Comparison of ENCODE assay signal across 17 mouse cellular contexts in genomic region chr17:12868043-12868442, GRCm38 (mm10). TPM values are rescaled to one million over a fixed set of nuclear protein-coding genes. Genes with fewer than 3 reads are reported as not detected.
DNase-seq lines count a peak whose midpoint lies in the region; ATAC-seq and TF ChIP-seq lines count a peak whose summit lies in the region.
"Had no signal": no experiment of that assay in that cellular context is flagged by ENCODE, and none has a peak within 500 bp of the region (broad histone marks: within the 10 kb centered on the region; RNA-seq: fewer than 3 reads in every experiment).

Gene Mas1, minus strand, starts transcription at chr17:12868143.

- H3K4me2 ChIP-seq in heart, embryonic 13.5 days: 0 out of 2 replicates have a peak within 1 kb of the TSS, but pooled peaks have one; percentile 19
- H3K4me2 ChIP-seq in forebrain, embryonic 13.5 days: no peak within 1 kb of the TSS
- H3K4me2 ChIP-seq: hindbrain, embryonic 13.5 days had no signal

- no peak for TF ChIP-seq CTCF in olfactory bulb, adult 2 months (IDR thresholded peaks at IDR 0.05; ENCODE audit: insufficient read depth, low read depth, low read length)

- no peak for ATAC-seq in heart, embryonic 13.5 days (ENCODE audit: extremely low read depth, insufficient number of reproducible peaks, low FRiP score, low TSS enrichment)
- no peak for ATAC-seq in forebrain, embryonic 13.5 days

- peaks cover 23% of the 10 kb centered on the region for H3K27me3 ChIP-seq in heart, embryonic 13.5 days (replicated peaks)
- no peaks in the 10 kb centered on the region for H3K27me3 ChIP-seq in forebrain, embryonic 13.5 days

- intact Hi-C loops in left cerebral cortex, postnatal 4 days (cut with DNase I): no loop called here
- intact Hi-C loops in left cerebral cortex, postnatal 10 days (cut with DNase I): no loop called here

- no peaks in the 10 kb centered on the region for H3K9me3 ChIP-seq in heart, embryonic 13.5 days
- no peaks in the 10 kb centered on the region for H3K9me3 ChIP-seq in forebrain, embryonic 13.5 days (replicated peaks)
- H3K9me3 ChIP-seq: forebrain, embryonic 10.5 days; hindbrain, embryonic 13.5 days had no signal

- no peak for DNase-seq in heart, adult 8-10 months (ENCODE audit: low spot score)
- DNase-seq in left cerebral cortex, adult 8-10 months (ENCODE audit: low spot score in 2 of 2): no peak
- no peak for DNase-seq in left cerebral cortex, postnatal 4 days
- DNase-seq in left cerebral cortex, postnatal 10 days (ENCODE audit: extremely low spot score in 1 of 2, low spot score in 2 of 2): no peak
- DNase-seq in spleen, postnatal 10 days (ENCODE audit: low spot score in 2 of 2): no peak
- DNase-seq: cerebellum, adult 2 months; kidney, adult 18-20 months; kidney, postnatal 4 days; lung, adult 18-20 months; right cerebral cortex, postnatal 14 days; thymus, postnatal 25 days had no signal

- H3K27ac ChIP-seq in heart, embryonic 13.5 days (replicated peaks): peak within 1 kb of the TSS; percentile 61
- peak within 1 kb of the TSS; percentile 52 for H3K27ac ChIP-seq in olfactory bulb, adult 2 months (ENCODE audit: insufficient read depth, low read depth, low read length)
- no peak within 1 kb of the TSS for H3K27ac ChIP-seq in forebrain, embryonic 13.5 days
- H3K27ac ChIP-seq: forebrain, embryonic 10.5 days; hindbrain, embryonic 13.5 days had no signal

- H3K4me1 ChIP-seq in heart, embryonic 13.5 days: peaks cover 23% of the 10 kb centered on the region
- peaks cover 20% of the 10 kb centered on the region for H3K4me1 ChIP-seq in olfactory bulb, adult 2 months (ENCODE audit: control insufficient read depth, insufficient read depth, low read length)
- no peaks in the 10 kb centered on the region for H3K4me1 ChIP-seq in forebrain, embryonic 13.5 days

- no peak within 1 kb of the TSS for H3K9ac ChIP-seq in heart, embryonic 13.5 days
- no peak within 1 kb of the TSS for H3K9ac ChIP-seq in forebrain, embryonic 13.5 days
- H3K9ac ChIP-seq: hindbrain, embryonic 13.5 days had no signal

- H3K36me3 ChIP-seq in heart, embryonic 13.5 days: no peaks in the 10 kb centered on the region
- no peaks in the 10 kb centered on the region for H3K36me3 ChIP-seq in forebrain, embryonic 13.5 days (ENCODE audit: poor library complexity, severe bottlenecking)
- H3K36me3 ChIP-seq: forebrain, embryonic 10.5 days; hindbrain, embryonic 13.5 days had no signal

- 34% methylated on average over 2 of the region's 2 CpGs for WGBS in heart, embryonic 13.5 days
- WGBS in olfactory bulb, adult 2 months: 54% methylated on average over 2 of the region's 2 CpGs
- WGBS in forebrain, embryonic 13.5 days: 64% methylated on average over 2 of the region's 2 CpGs

- no peak within 1 kb of the TSS for H3K4me3 ChIP-seq in heart, embryonic 13.5 days
- H3K4me3 ChIP-seq in olfactory bulb, adult 2 months (ENCODE audit: insufficient read depth, low read depth, low read length): no peak within 1 kb of the TSS
- no peak within 1 kb of the TSS for H3K4me3 ChIP-seq in forebrain, embryonic 13.5 days
- H3K4me3 ChIP-seq: forebrain, embryonic 10.5 days; hindbrain, embryonic 13.5 days had no signal

- no peak for TF ChIP-seq POLR2A in olfactory bulb, adult 2 months (IDR thresholded peaks at IDR 0.05; ENCODE audit: insufficient read depth, low read depth, low read length)

RNA-seq across cellular contexts. Expression of gene Mas1, which starts in this region (rescaled TPM):
- polyA plus RNA-seq in heart, embryonic 13.5 days (2015; fragmentation: Nextera tagmentation; extraction: Ambion mirVana): 0.25 and 0.31 TPM in 2 replicates
- 1 to 10 TPM in 2 of 4 experiments, under 1 TPM in 2; 0.31 to 1.3 (median 0.96) TPM for total RNA-seq in heart, adult 8-10 months (2022)
- 10 to 100 TPM; 27.0 to 33.2 (median 27.9) TPM for total RNA-seq in left cerebral cortex, adult 8-10 months (2022)
- total RNA-seq in left cerebral cortex, postnatal 4 days (2021): 1 to 10 TPM; 3.4 to 9.2 TPM
- total RNA-seq in left cerebral cortex, postnatal 10 days (2021): 10 to 100 TPM; 14.6 to 16.6 TPM
- not detected in 2 replicates for polyA plus RNA-seq in olfactory bulb, adult 2 months (2012; ENCODE audit: insufficient read depth, insufficient read length, low replicate concordance, missing spikeins)
- not detected in 2 replicates for polyA plus RNA-seq in forebrain, embryonic 13.5 days (2015; fragmentation: Nextera tagmentation; extraction: Ambion mirVana)
- total RNA-seq: monocyte, adult 5-6 weeks had no signal
